Mouse (Mus musculus): ENCODE data around the gene Piezo1. TPM values are rescaled to one million over a fixed set of nuclear protein-coding genes. Genes with fewer than 3 reads are reported as not detected.

The Piezo1 gene
- polyA plus RNA-seq, 1 experiment from 2014 or later, result 11.6 TPM

DNA sequence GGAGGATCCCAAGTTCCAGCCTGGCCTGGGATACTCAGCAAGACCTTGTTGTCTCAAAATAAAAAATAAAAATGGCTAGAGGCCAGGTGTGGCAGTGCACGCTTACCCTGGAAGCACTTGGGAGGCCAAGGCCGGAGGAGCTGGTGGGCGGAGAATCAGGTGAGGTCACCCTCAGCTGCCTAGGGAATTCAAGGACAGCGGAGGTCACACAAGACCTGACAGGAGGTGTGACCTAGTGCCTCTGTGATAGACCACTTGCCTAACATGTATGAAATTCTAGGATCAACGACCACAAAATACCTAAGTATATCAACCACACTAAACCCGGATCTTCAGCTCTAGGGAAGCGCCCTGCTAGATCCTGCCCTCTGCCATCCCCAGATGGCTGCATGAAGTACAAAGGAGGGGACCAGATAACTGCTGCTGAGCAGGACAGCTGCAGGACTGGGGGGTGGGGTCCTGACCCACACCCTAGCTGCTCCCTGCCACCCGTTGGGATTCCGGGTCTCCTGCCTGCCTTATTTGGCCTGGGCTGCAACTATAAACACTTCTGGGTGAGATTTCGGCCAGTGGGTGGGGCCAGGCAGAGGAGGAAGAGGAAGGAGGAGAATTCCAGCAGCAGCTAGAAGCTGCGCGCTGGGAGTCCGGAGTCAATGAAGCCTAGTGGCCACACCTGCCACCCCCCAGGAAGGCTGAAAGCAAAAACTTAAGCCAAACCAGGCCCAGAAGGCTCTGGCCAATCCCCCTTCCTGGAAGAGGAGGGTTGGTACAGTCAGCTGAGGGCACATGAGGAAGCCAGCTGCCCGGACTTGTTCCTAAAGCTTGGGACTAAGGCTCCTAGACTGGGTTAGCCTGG, 28.1 kb downstream of the Piezo1 start:
- Histone ChIP-seq H3K9me3 (no peaks in the 10 kb centered on the region), H3K9ac (0 out of 2 replicates have a peak overlapping the region, but pooled peaks have one; percentile 21), H3K36me3 (no peaks in the 10 kb centered on the region), H3K4me1 (peaks cover 38% of the 10 kb centered on the region), H3K27me3 (no peaks in the 10 kb centered on the region), H3K27ac (peak overlapping the region; percentile 67; the same call in 1 of the 2 replicates), H3K4me2 (replicated peaks) (peak overlapping the region; percentile 29; the same call in 1 of the 2 replicates), H3K4me3 (no peak overlapping the region)
- 55% methylated on average over 14 of the region's 14 CpGs for WGBS
- ATAC-seq (ENCODE audit: insufficient number of reproducible peaks, insufficient read depth, low FRiP score, low TSS enrichment), result no peak

DNA sequence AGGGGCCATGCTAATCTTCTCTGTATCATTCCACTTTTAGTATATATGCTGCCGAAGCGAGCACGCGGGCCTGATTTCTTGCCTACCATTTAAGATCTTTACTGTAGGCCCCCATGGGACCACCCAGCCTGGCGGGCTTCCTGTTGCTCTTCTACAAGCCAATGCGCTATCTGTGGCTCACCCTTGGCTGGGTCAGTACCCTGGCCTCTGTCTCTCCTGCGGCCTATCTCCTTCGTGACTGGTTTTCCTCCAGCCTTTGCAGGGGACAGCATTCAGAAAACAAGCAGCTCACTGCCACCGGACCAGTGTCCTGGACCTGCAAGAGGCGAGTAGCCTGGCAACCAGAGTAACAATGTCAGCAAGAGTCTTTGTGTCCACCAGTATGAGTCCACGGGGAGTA, 30.5 kb downstream of the Piezo1 start:
- H3K36me3 ChIP-seq, result no peaks in the 10 kb centered on the region
- no peak overlapping the region for H3K27ac ChIP-seq
- H3K9ac ChIP-seq, result no peak overlapping the region
- H3K27me3 ChIP-seq, result no peaks in the 10 kb centered on the region
- no peak overlapping the region for H3K4me3 ChIP-seq
- H3K4me2 ChIP-seq (replicated peaks), result no peak overlapping the region
- no peak for ATAC-seq (ENCODE audit: insufficient number of reproducible peaks, insufficient read depth, low FRiP score, low TSS enrichment)
- WGBS, result 67% methylated on average over 11 of the region's 11 CpGs
- H3K9me3 ChIP-seq, result no peaks in the 10 kb centered on the region
- peaks cover 42% of the 10 kb centered on the region for H3K4me1 ChIP-seq

DNA sequence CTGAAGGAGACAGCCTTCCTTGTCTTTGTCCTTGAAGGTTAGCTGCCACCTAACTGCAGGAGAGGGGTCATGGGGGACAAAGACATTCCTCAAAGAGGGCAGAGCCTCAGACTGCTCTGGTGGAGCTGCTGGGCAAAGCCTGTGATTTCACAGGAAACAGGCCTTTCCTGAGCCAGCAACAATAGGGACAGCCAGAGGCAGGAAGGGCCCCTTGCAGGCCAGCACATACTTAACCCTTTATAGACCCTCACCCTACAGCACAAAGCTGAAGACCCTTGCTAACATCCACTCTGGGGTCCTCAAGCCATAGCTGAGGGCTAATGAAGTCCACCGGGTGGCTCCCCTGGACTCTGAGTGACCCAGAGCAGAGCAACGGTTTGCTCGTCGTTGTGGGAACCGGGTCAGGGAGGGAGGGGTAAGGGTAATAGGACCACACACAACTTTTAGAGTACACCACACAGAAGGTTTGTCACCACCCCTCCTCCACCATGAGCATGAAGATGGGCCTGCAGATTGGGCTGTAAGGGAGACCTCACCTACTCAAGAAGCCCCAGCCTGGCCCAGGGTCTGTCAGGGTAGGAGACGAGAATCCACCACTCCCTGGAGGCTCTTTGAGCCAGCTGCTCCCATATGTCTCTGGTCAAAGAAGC, 33.5 kb downstream of the Piezo1 start:
- Histone ChIP-seq H3K4me1 (peaks cover 17% of the 10 kb centered on the region), H3K27me3 (no peaks in the 10 kb centered on the region), H3K4me2 (replicated peaks) (no peak overlapping the region), H3K9ac (peak overlapping the region; percentile 25; the same call in 1 of the 2 replicates), H3K36me3 (no peaks in the 10 kb centered on the region), H3K9me3 (no peaks in the 10 kb centered on the region), H3K4me3 (no peak overlapping the region), H3K27ac (peak overlapping the region; percentile 75)
- 0 out of 2 replicates have a peak, but pooled peaks have one; percentile 31 for ATAC-seq (ENCODE audit: insufficient number of reproducible peaks, insufficient read depth, low FRiP score, low TSS enrichment)
- 14% methylated on average over 6 of the region's 6 CpGs for WGBS

DNA sequence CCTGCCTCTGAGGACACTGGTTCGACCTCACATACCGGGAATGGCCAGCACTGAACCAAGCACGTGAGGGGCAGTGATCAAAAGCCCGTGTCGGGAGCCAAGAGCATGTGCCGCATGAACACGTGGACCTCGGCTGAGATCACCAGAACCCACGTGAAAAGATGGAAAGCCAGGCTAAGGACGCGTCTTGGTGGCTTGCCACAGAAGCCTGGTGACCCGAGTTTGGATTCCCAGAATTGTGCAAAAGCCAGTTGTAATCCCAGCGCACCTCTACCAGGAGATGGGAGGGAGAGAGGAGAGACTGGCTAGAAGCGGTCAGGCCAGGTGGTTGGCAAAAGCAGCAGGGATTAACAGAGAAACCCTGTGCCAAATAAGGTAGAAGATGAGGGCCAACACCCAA, 35.4 kb downstream of the Piezo1 start:
- no peaks in the 10 kb centered on the region for H3K9me3 ChIP-seq
- H3K27me3 ChIP-seq, result no peaks in the 10 kb centered on the region
- peaks cover 17% of the 10 kb centered on the region for H3K4me1 ChIP-seq
- no peak overlapping the region for H3K4me2 ChIP-seq (replicated peaks)
- 91% methylated on average over 14 of the region's 14 CpGs for WGBS
- no peaks in the 10 kb centered on the region for H3K36me3 ChIP-seq
- H3K27ac ChIP-seq, result no peak overlapping the region
- no peak overlapping the region for H3K4me3 ChIP-seq
- ATAC-seq (ENCODE audit: insufficient number of reproducible peaks, insufficient read depth, low FRiP score, low TSS enrichment), result no peak
- no peak overlapping the region for H3K9ac ChIP-seq

DNA sequence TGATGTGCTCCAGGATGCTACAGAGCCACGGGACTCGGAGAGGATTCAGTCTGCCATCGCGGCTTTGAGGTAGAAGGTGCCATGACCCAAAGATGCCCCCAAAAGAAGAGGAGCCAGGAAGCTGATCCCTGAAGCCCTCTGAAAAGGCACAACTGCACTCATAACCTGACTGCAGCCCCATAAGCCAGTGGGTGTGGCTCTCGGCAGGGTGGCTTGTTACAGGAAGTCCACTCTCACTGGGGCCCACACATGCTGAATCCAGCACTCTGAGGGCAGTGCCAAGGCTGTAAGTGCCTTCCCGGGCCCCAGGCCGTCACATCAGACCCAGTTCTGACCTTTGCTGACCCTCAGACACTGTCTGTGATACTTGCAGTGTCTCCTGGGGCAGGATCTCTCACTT, 38.7 kb downstream of the Piezo1 start:
- Histone ChIP-seq H3K27ac (no peak overlapping the region), H3K36me3 (no peaks in the 10 kb centered on the region), H3K4me1 (peaks cover 6% of the 10 kb centered on the region), H3K4me2 (replicated peaks) (no peak overlapping the region), H3K4me3 (no peak overlapping the region), H3K9me3 (no peaks in the 10 kb centered on the region), H3K27me3 (no peaks in the 10 kb centered on the region), H3K9ac (no peak overlapping the region)
- ATAC-seq (ENCODE audit: insufficient number of reproducible peaks, insufficient read depth, low FRiP score, low TSS enrichment), result no peak
- WGBS, result 70% methylated on average over 7 of the region's 7 CpGs

DNA sequence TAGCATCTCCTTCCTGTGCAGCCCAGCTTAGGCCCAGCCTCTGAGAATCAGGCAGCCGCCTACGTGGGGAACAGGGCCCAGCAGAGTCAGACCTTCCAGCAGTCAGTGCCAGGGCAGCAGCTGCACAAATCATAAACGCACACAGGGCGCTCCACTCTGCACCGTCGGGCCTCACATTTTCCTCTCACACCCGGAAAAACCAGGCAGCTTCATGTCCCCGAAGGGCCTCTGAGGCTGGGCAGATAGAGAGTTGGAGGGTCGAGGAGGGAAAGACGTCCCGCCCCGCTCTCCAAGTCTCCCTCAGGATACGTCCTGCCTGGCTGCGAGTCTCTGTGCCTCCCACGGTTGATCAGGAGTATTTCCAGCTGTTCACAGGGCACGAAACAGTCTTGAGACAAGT, 39.6 kb downstream of the Piezo1 start:
- Histone ChIP-seq H3K9me3 (no peaks in the 10 kb centered on the region), H3K9ac (no peak overlapping the region), H3K27ac (no peak overlapping the region; the same call in 1 of the 2 replicates), H3K4me1 (no peaks in the 10 kb centered on the region), H3K27me3 (no peaks in the 10 kb centered on the region), H3K4me2 (replicated peaks) (no peak overlapping the region), H3K4me3 (no peak overlapping the region), H3K36me3 (no peaks in the 10 kb centered on the region)
- no peak for ATAC-seq (ENCODE audit: insufficient number of reproducible peaks, insufficient read depth, low FRiP score, low TSS enrichment)
- 65% methylated on average over 16 of the region's 16 CpGs for WGBS

DNA sequence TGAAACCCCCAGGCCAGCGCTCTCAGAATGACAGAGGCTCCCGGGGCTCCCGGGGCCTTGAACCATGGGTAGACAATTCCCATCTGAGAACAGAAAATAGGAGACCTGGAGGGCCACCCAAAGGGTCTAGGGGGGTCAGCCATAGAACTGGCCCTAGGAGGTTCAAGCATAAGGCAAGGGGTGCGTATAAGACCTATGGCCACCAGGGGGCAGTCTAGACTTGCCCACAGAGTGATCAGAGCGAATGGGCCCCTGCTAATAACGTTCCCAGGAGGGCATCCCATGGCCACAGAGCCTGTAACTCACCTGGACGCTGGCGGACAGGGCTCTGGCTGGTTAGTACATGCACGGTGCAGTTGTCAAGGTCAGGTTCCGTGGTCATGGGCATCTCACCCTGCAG, 50.3 kb downstream of the Piezo1 start:
- H3K27me3 ChIP-seq, result no peaks in the 10 kb centered on the region
- no peak overlapping the region for H3K9ac ChIP-seq
- H3K4me1 ChIP-seq, result 0 out of 2 replicates have a peak, but pooled peaks cover 2% of the 10 kb centered on the region
- H3K27ac ChIP-seq, result no peak overlapping the region
- H3K4me3 ChIP-seq, result no peak overlapping the region
- H3K4me2 ChIP-seq (replicated peaks), result no peak overlapping the region
- WGBS, result 38% methylated on average over 10 of the region's 10 CpGs
- H3K9me3 ChIP-seq, result no peaks in the 10 kb centered on the region
- peaks cover 36% of the 10 kb centered on the region for H3K36me3 ChIP-seq
- ATAC-seq (ENCODE audit: insufficient number of reproducible peaks, insufficient read depth, low FRiP score, low TSS enrichment), result no peak

DNA sequence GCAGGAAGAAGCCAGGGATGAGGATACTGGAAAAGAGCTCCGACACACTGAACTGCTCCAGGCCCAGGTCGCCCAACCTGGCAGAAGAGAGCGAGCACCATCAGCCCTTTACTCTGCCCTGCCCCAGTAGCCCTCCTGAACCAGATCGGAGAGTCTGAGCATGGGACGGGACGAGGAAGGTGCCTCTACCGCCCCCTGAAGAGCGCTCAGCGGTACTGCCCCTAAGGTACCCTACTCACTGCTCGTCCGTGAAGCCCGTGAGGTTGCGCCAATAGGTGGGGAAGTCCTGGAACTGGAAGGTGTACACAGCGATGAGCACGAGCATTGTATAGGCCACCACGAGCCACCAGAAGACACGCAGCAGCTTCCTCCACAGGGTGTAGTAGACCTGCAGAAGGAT, 53.2 kb downstream of the Piezo1 start:
- Histone ChIP-seq H3K9ac (no peak overlapping the region), H3K4me1 (no peaks in the 10 kb centered on the region), H3K9me3 (no peaks in the 10 kb centered on the region), H3K4me2 (replicated peaks) (no peak overlapping the region), H3K4me3 (no peak overlapping the region), H3K27me3 (no peaks in the 10 kb centered on the region), H3K36me3 (peaks cover 59% of the 10 kb centered on the region), H3K27ac (no peak overlapping the region)
- 75% methylated on average over 17 of the region's 17 CpGs for WGBS
- no peak for ATAC-seq (ENCODE audit: insufficient number of reproducible peaks, insufficient read depth, low FRiP score, low TSS enrichment)

DNA sequence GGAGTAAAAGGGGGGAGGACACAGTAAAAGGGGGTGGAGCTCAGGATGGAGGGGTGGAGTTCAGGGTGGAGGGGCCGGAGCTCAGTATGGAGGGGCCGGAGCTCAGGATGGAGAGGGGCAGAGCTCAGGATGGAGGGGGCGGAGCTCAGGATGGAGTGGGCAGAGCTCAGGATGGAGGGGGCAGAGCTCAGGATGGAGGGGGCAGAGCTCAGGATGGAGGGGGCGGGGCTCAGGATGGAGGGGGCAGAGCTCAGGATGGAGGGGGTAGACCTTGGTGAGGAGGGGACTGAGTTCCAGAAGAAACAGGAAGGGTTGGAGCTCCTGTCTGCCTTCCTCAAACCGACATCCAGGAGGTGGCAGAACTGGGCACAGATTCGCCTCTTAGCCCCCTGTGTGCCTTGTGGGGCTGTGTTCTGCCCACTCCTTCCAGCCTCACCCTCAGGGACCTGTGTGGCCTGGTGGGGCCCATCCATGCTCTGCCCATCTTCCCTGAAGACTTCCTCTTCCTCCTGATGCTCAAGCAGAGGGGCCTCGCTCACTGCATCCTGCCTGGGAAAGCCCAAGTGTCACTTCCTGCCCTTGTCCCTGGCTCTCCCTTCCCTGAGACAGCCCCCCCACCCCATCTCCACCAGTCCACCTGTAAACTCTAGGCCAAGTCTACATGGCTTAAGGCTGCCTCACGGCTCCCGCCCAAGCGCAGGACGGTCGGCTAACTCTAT, 54.0 kb downstream of the Piezo1 start:
- Histone ChIP-seq H3K27me3 (no peaks in the 10 kb centered on the region), H3K27ac (no peak overlapping the region), H3K9me3 (no peaks in the 10 kb centered on the region), H3K4me3 (no peak overlapping the region), H3K4me1 (no peaks in the 10 kb centered on the region), H3K4me2 (replicated peaks) (no peak overlapping the region), H3K9ac (no peak overlapping the region), H3K36me3 (peaks cover 64% of the 10 kb centered on the region)
- WGBS, result 78% methylated on average over 12 of the region's 12 CpGs
- ATAC-seq (ENCODE audit: insufficient number of reproducible peaks, insufficient read depth, low FRiP score, low TSS enrichment), result no peak

DNA sequence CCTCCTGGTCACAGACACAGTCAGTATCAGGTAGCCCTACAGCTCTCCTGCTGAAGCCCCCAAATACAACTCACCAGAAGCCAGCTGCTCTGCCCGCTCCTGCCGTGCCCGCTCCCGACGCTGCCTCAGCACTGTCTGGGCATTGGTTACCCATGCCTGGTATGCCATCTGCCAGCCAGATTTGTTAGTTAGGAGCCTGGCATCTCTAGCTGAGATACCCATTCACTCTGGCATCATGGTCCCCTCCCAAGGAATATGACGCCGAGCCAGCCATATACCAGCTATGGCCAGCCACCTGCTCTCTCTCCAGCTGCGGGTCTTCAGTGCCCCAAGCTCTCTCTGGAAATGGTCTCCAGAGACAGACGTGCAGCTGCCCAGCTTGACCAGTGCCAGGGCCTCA, 62.7 kb downstream of the Piezo1 start:
- Histone ChIP-seq H3K9ac (no peak overlapping the region), H3K27me3 (no peaks in the 10 kb centered on the region), H3K27ac (no peak overlapping the region), H3K4me2 (replicated peaks) (no peak overlapping the region), H3K36me3 (peaks cover 86% of the 10 kb centered on the region), H3K4me3 (no peak overlapping the region), H3K4me1 (no peaks in the 10 kb centered on the region), H3K9me3 (no peaks in the 10 kb centered on the region)
- no peak for ATAC-seq (ENCODE audit: insufficient number of reproducible peaks, insufficient read depth, low FRiP score, low TSS enrichment)
- 94% methylated on average over 9 of the region's 9 CpGs for WGBS

DNA sequence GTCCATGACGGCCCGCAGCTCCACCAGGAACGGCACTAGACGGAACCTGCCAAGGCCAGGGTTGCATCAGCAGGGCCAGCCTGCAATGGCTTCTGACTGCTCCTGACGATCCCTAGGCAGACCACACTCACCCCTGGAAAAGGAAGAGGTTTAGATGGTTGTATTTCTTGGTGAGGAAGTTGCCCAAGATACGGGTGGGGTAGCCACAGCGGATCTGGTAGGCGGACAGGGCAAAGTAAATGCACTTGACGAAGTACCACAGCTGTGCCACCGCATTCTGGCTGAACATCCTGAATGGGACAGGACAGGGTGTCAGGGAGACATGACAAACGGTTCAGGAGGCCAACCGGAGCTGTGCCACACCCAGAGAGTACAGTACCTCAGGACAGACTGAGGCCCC, 66.3 kb downstream of the Piezo1 start:
- ATAC-seq (ENCODE audit: insufficient number of reproducible peaks, insufficient read depth, low FRiP score, low TSS enrichment), result no peak
- no peaks in the 10 kb centered on the region for H3K27me3 ChIP-seq
- WGBS, result 92% methylated on average over 12 of the region's 12 CpGs
- no peaks in the 10 kb centered on the region for H3K4me1 ChIP-seq
- H3K4me3 ChIP-seq, result no peak overlapping the region
- H3K27ac ChIP-seq, result no peak overlapping the region
- H3K36me3 ChIP-seq, result peaks cover 95% of the 10 kb centered on the region
- no peaks in the 10 kb centered on the region for H3K9me3 ChIP-seq
- no peak overlapping the region for H3K4me2 ChIP-seq (replicated peaks)
- no peak overlapping the region for H3K9ac ChIP-seq

Measured in embryonic facial prominence, embryonic 12.5 days (tissue).